Mouse (Mus musculus) hindbrain, embryonic 15.5 days (tissue): ENCODE measurements around the gene Tnik. TPM values are rescaled to one million over a fixed set of nuclear protein-coding genes. Genes with fewer than 3 reads are reported as not detected.

Experiments used
- ATAC-seq: fragments of 200-750 bp; cut with Nextera tagmentation; 2 replicates; pipeline ENCODE4 v1.8.0; 2017; ENCODE audit warnings: low read depth, moderate number of reproducible peaks, moderate TSS enrichment; ENCODE audit not compliant: low FRiP score
- H3K27ac ChIP-seq: fragments of 300-500 bp; sonication (generic); replicated peaks from 2 replicates; pipeline ENCODE4 v1.5.1; 2015; ENCODE audit warnings: mild to moderate bottlenecking, inconsistent platforms
- H3K27me3 ChIP-seq: fragments of 300-500 bp; sonication (generic); 2 replicates; pipeline ENCODE4 v1.6.1; 2015; ENCODE audit warnings: control low read depth, inconsistent platforms
- H3K36me3 ChIP-seq: fragments of 300-500 bp; sonication (generic); 2 replicates; pipeline ENCODE4 v1.6.1; 2015; ENCODE audit warnings: control low read depth, inconsistent platforms
- H3K4me1 ChIP-seq: fragments of 300-500 bp; sonication (generic); replicated peaks from 2 replicates; pipeline ENCODE4 v1.6.1; 2015; ENCODE audit warnings: control low read depth, inconsistent platforms
- H3K4me2 ChIP-seq: fragments of 300-500 bp; sonication (generic); 2 replicates; pipeline ENCODE4 v1.6.1; 2015; ENCODE audit warnings: moderate library complexity, mild to moderate bottlenecking, inconsistent platforms
- H3K4me3 ChIP-seq: fragments of 300-500 bp; sonication (generic); 2 replicates; pipeline ENCODE4 v1.5.1; 2015; ENCODE audit warnings: mild to moderate bottlenecking, inconsistent platforms
- H3K9ac ChIP-seq: fragments of 300-500 bp; sonication (generic); 2 replicates; pipeline ENCODE4 v1.6.1; 2015; ENCODE audit warnings: inconsistent platforms
- H3K9me3 ChIP-seq: fragments of 300-500 bp; sonication (generic); 2 replicates; pipeline ENCODE4 v1.6.1; 2016; ENCODE audit warnings: control low read depth, inconsistent platforms
- WGBS: fragments of 180-500 bp; shearing (Covaris S2); methylation state at CpG from one replicate; pipeline ENCODE4 v1.1.7; 2015; 5-methylcytosine and 5-hydroxymethylcytosine counted together
- polyA plus RNA-seq: library from polyadenylated mRNA; unstranded; fragments of >200 nt; fragmentation: Nextera tagmentation; extraction: Ambion mirVana; gene quantifications from 2 replicates; pipeline ENCODE4 v1.2.1, GENCODE M21; 2015

Gene Tnik
- polyA plus RNA-seq, 1 experiment from 2014 or later, result 66.1 TPM

GRCm38 (mm10) chr3:28420698-28421097 lies 157.7 kb downstream of the Tnik start:
- Histone ChIP-seq H3K9me3 (no peaks in the 10 kb centered on the region), H3K4me3 (no peak overlapping the region), H3K9ac (no peak overlapping the region), H3K4me2 (no peak overlapping the region), H3K27me3 (no peaks in the 10 kb centered on the region), H3K27ac (no peak overlapping the region), H3K4me1 (peaks cover 14% of the 10 kb centered on the region), H3K36me3 (no peaks in the 10 kb centered on the region)
- ATAC-seq, result no peak
- WGBS, result 81% methylated on average over 3 of the region's 3 CpGs

DNA sequence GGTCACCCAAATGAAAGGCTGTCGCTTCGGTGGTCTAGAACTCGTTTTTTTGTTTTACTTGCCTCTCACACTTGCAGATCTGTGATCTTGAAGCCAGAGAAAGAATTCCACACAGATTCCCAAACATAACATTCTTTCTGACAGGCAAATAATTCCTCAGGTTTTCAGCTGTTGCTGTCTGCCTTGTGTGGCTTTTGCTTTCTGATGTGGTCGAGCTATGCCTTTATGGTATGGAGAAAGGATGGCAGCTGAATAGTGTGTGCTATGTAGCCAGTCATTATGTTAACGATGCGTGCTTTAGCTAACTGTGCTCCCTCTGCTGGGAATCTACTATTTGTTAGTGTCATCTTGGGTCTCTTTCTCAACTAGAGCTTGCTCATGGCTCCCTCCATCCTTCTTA lies 158.8 kb downstream of the Tnik start:
- no peaks in the 10 kb centered on the region for H3K27me3 ChIP-seq
- WGBS, result 64% methylated on average over 6 of the region's 6 CpGs

DNA sequence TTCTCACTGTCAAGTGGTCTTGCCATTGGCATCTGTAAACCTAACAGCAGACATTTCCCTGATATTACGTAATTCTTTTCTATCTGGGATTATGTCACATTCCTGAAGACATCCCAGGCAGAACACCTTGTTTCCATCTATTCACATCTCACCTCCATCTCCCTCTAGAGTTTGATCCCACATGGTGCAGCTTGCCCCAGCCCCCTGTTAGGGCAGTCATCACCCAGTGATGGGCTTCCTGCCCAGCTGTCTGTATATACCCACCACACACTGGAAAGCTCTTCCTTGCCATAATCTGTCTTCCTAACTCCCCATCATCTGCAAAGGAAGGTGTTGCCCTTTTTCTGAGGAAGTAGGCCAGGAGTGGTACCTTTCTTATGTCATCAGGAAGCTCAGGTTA lies 159.2 kb downstream of the Tnik start:
- Histone ChIP-seq H3K27ac (no peak overlapping the region), H3K9me3 (no peaks in the 10 kb centered on the region), H3K4me1 (0 out of 2 replicates have a peak, but pooled peaks cover 8% of the 10 kb centered on the region), H3K4me3 (no peak overlapping the region), H3K36me3 (no peaks in the 10 kb centered on the region), H3K9ac (no peak overlapping the region), H3K27me3 (no peaks in the 10 kb centered on the region), H3K4me2 (no peak overlapping the region)
- ATAC-seq, result no peak
- WGBS, result 97% methylated on average over 1 of the region's 1 CpGs

More for the DNA sequence above, 158.8 kb downstream of the Tnik start:
- H3K4me1 ChIP-seq, result 0 out of 2 replicates have a peak, but pooled peaks cover 8% of the 10 kb centered on the region
- no peaks in the 10 kb centered on the region for H3K36me3 ChIP-seq
- no peak overlapping the region for H3K9ac ChIP-seq
- H3K27ac ChIP-seq, result no peak overlapping the region
- H3K4me2 ChIP-seq, result no peak overlapping the region
- ATAC-seq, result no peak
- H3K4me3 ChIP-seq, result no peak overlapping the region
- no peaks in the 10 kb centered on the region for H3K9me3 ChIP-seq

- Histone ChIP-seq H3K9me3 (no peaks in the 10 kb centered on the region), H3K4me2 (no peak overlapping the region), H3K27ac (no peak overlapping the region), H3K9ac (no peak overlapping the region), H3K4me3 (no peak overlapping the region), H3K4me1 (0 out of 2 replicates have a peak, but pooled peaks cover 8% of the 10 kb centered on the region), H3K27me3 (no peaks in the 10 kb centered on the region), H3K36me3 (no peaks in the 10 kb centered on the region)
- WGBS, result 84% methylated on average over 6 of the region's 6 CpGs
- no peak for ATAC-seq
Observed at GRCm38 (mm10) chr3:28425911-28426310, 162.9 kb downstream of the Tnik start.

- H3K9me3 ChIP-seq, result no peaks in the 10 kb centered on the region
- no peak overlapping the region for H3K27ac ChIP-seq
- no peak overlapping the region for H3K9ac ChIP-seq
- no peaks in the 10 kb centered on the region for H3K27me3 ChIP-seq
- no peaks in the 10 kb centered on the region for H3K36me3 ChIP-seq
- ATAC-seq, result no peak
- H3K4me2 ChIP-seq, result no peak overlapping the region
- WGBS, result 89% methylated on average over 2 of the region's 2 CpGs
- H3K4me1 ChIP-seq, result no peaks in the 10 kb centered on the region
- no peak overlapping the region for H3K4me3 ChIP-seq
Observed at GRCm38 (mm10) chr3:28431459-28431858, 168.4 kb downstream of the Tnik start.

DNA sequence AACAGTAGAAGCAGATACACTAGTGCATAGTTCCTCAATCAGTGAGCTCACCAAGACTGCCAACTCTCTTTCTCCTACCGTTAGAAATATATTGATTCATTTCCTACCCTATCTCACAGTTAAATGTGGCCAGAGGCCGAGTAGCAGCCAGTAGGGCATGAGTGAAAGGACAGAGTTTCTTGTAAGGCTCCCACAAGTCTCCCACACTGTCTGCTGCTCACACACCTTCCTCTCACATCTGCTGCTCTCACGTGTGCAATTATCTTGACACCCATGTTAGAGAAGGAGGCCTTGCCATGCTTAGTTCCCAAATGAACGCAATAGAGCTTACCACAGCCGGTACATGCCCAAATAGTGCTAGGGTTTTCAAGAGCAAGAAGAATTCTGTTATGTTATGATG lies 169.3 kb downstream of the Tnik start:
- no peaks in the 10 kb centered on the region for H3K36me3 ChIP-seq
- H3K9me3 ChIP-seq, result no peaks in the 10 kb centered on the region
- no peak overlapping the region for H3K9ac ChIP-seq
- no peaks in the 10 kb centered on the region for H3K27me3 ChIP-seq
- H3K27ac ChIP-seq, result no peak overlapping the region
- 0 out of 2 replicates have a peak, but pooled peaks cover 5% of the 10 kb centered on the region for H3K4me1 ChIP-seq
- no peak overlapping the region for H3K4me2 ChIP-seq
- ATAC-seq, result no peak
- 88% methylated on average over 5 of the region's 5 CpGs for WGBS
- no peak overlapping the region for H3K4me3 ChIP-seq

- Histone ChIP-seq H3K4me1 (0 out of 2 replicates have a peak, but pooled peaks cover 5% of the 10 kb centered on the region), H3K9me3 (no peaks in the 10 kb centered on the region), H3K9ac (no peak overlapping the region), H3K4me2 (no peak overlapping the region), H3K36me3 (no peaks in the 10 kb centered on the region), H3K27me3 (no peaks in the 10 kb centered on the region), H3K4me3 (no peak overlapping the region), H3K27ac (no peak overlapping the region)
- ATAC-seq, result no peak
- WGBS, result 88% methylated on average over 5 of the region's 5 CpGs
Observed at GRCm38 (mm10) chr3:28435478-28435877, 172.5 kb downstream of the Tnik start.

DNA sequence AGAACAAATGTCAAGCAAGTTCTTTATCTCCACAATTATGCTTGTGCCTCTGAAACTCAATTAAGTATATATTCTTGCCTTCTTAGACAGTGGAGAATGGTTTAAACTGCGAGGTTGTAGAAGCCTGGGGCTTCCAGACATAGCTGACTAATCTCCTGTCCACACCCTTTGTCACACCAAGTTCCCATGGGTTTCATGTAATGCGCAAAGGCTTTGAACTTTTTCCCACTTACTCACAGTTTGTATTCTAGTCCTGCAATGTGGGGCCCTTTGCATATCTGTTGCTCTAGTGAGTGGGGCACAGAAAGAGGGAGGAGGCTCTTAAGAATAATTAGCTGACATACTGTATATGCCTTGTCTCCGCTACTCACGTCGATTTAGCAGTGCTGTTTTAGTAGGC lies 174.4 kb downstream of the Tnik start:
- Histone ChIP-seq H3K4me2 (no peak overlapping the region), H3K9ac (no peak overlapping the region), H3K27me3 (no peaks in the 10 kb centered on the region), H3K27ac (no peak overlapping the region), H3K9me3 (no peaks in the 10 kb centered on the region), H3K4me3 (no peak overlapping the region), H3K36me3 (no peaks in the 10 kb centered on the region), H3K4me1 (peaks cover 18% of the 10 kb centered on the region; the same call in 1 of the 2 replicates)
- no peak for ATAC-seq
- 85% methylated on average over 5 of the region's 5 CpGs for WGBS

DNA sequence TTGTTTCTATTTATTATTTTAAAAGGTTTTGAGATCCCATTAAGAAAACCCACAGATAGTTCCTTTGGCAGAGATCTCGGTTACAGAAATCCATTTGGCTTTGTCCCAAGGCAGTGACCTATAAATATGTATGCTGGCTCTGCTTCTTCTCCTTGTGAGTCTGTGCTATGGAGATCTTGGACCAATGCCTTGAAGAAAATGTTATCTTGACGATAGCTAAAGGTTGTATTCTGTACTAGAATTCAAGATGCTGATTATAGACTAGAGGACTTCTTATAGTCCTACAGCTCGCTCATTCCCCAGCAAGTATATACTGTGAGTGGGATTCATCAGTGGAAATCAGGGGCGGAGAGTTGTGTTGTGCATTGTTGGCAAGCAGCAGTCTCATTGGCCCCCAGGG lies 178.5 kb downstream of the Tnik start:
- Histone ChIP-seq H3K36me3 (no peaks in the 10 kb centered on the region), H3K4me1 (peaks cover 18% of the 10 kb centered on the region; the same call in 1 of the 2 replicates), H3K9ac (no peak overlapping the region), H3K9me3 (no peaks in the 10 kb centered on the region), H3K27ac (no peak overlapping the region), H3K4me3 (no peak overlapping the region), H3K4me2 (no peak overlapping the region), H3K27me3 (no peaks in the 10 kb centered on the region)
- no peak for ATAC-seq
- WGBS, result 56% methylated on average over 4 of the region's 4 CpGs

GRCm38 (mm10) chr3:28442116-28442515 lies 179.1 kb downstream of the Tnik start:
- no peaks in the 10 kb centered on the region for H3K9me3 ChIP-seq
- WGBS, result 89% methylated on average over 4 of the region's 4 CpGs
- no peak overlapping the region for H3K9ac ChIP-seq
- H3K4me3 ChIP-seq, result no peak overlapping the region
- peaks cover 15% of the 10 kb centered on the region; the same call in 1 of the 2 replicates for H3K4me1 ChIP-seq
- no peak overlapping the region for H3K4me2 ChIP-seq
- H3K27ac ChIP-seq, result 0 out of 2 replicates have a peak overlapping the region, but pooled peaks have one; percentile 49
- no peaks in the 10 kb centered on the region for H3K27me3 ChIP-seq
- no peaks in the 10 kb centered on the region for H3K36me3 ChIP-seq
- no peak for ATAC-seq

DNA sequence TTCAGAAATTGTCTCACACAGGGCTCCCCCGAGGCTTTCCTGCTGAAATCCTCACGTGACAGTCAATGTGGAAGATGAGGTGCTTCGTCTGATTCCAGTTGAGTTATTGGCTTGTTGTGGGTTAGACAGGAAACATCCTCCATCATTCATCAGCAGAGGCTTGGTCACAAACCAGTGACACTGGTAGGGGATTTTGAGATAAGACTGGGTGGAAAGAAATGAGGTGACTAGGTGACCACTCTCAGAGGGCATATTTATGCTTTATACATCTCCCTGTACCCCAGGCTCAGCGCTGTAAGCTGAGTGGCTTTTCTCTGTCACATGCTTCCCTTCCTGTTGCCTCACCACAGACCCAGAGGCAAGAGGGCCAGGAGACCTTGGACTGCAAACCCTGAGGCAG lies 184.9 kb downstream of the Tnik start:
- no peak overlapping the region for H3K27ac ChIP-seq
- WGBS, result 73% methylated on average over 4 of the region's 4 CpGs
- no peak overlapping the region for H3K4me3 ChIP-seq
- ATAC-seq, result no peak
- no peaks in the 10 kb centered on the region for H3K27me3 ChIP-seq
- no peak overlapping the region for H3K9ac ChIP-seq
- H3K36me3 ChIP-seq, result no peaks in the 10 kb centered on the region
- 0 out of 2 replicates have a peak, but pooled peaks cover 3% of the 10 kb centered on the region for H3K4me1 ChIP-seq
- H3K9me3 ChIP-seq, result no peaks in the 10 kb centered on the region
- no peak overlapping the region for H3K4me2 ChIP-seq

DNA sequence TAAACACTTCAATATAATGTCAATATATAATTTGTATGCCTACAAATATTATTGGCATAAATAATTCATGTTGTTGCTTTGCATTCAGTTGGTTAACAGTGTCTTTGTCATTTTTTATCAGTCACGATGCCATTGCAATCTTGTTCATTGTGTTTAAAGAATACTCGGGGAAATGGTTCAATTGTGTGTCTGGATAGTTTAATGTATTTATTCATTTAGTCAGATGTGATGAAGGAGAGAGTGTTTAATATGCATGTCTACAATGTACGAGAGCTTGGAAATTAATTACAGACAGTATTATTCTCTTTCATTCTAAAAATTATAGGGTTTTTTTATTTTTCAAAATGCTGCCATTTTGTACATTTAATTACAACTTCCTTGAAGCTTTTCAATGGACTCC lies 190.4 kb downstream of the Tnik start:
- Histone ChIP-seq H3K27ac (no peak overlapping the region), H3K4me2 (no peak overlapping the region), H3K36me3 (no peaks in the 10 kb centered on the region), H3K4me3 (no peak overlapping the region), H3K27me3 (no peaks in the 10 kb centered on the region), H3K9me3 (no peaks in the 10 kb centered on the region), H3K9ac (no peak overlapping the region), H3K4me1 (no peaks in the 10 kb centered on the region)
- WGBS, result 65% methylated on average over 3 of the region's 3 CpGs
- no peak for ATAC-seq

DNA sequence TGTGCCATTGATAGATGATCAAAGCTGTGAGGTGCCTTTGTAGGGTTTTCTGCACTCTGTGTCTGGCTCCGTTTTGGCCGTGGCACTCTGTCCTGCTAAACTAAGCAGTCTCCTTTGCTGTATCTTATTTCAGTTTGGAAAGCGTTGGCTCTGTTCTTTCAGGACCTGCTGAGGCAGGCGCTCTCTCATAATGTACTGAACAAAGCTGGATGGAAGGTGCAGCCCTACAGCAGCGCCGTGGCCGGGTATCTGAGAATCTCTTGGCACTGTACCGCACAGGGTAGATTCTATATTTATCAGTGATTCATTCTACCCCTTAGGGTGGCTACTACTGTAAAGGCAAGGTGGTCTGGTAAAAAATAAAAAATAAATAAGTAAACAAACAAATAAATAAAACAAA lies 193.8 kb downstream of the Tnik start:
- no peak overlapping the region for H3K4me3 ChIP-seq
- no peaks in the 10 kb centered on the region for H3K9me3 ChIP-seq
- H3K9ac ChIP-seq, result no peak overlapping the region
- H3K27me3 ChIP-seq, result no peaks in the 10 kb centered on the region
- 79% methylated on average over 8 of the region's 8 CpGs for WGBS
- no peaks in the 10 kb centered on the region for H3K4me1 ChIP-seq
- no peak overlapping the region for H3K4me2 ChIP-seq
- ATAC-seq, result no peak
- H3K27ac ChIP-seq, result no peak overlapping the region; the same call in 1 of the 2 replicates
- no peaks in the 10 kb centered on the region for H3K36me3 ChIP-seq
